Mouse (Mus musculus) ES-Bruce4 (cell line): ENCODE results near the gene Lamtor2. TPM values are rescaled to one million over a fixed set of nuclear protein-coding genes. Genes with fewer than 3 reads are reported as not detected.

ENCODE experiments used
- H3K27ac ChIP-seq: 2 replicates; pipeline ENCODE4 v1.5.1; 2012; ENCODE audit warnings: low read length, inconsistent platforms; ENCODE audit not compliant: insufficient read depth
- H3K27me3 ChIP-seq: 2 replicates; pipeline ENCODE4 v1.6.1; 2012; ENCODE audit warnings: mild to moderate bottlenecking, low read length, inconsistent platforms; ENCODE audit not compliant: control insufficient read depth, poor library complexity, insufficient read depth, severe bottlenecking
- H3K36me3 ChIP-seq: 2 replicates; pipeline ENCODE4 v1.6.1; 2012; ENCODE audit warnings: inconsistent platforms, mild to moderate bottlenecking, low read length, moderate library complexity; ENCODE audit not compliant: control insufficient read depth, poor library complexity, insufficient read depth, severe bottlenecking
- H3K4me1 ChIP-seq: one replicate; pipeline ENCODE4 v1.8.1; 2011; ENCODE audit warnings: low read length; ENCODE audit not compliant: control insufficient read depth, insufficient read depth
- H3K4me3 ChIP-seq: 2 replicates; pipeline ENCODE4 v1.5.1; 2011; ENCODE audit warnings: low read depth, mild to moderate bottlenecking, low read length
- H3K9ac ChIP-seq: 2 replicates; pipeline ENCODE4 v1.6.1; 2012; ENCODE audit warnings: low read depth, mild to moderate bottlenecking, inconsistent platforms; ENCODE audit not compliant: poor library complexity, severe bottlenecking
- H3K9me3 ChIP-seq: replicated peaks from 2 replicates; pipeline ENCODE4 v1.6.1; 2012; ENCODE audit warnings: mild to moderate bottlenecking, low read length, inconsistent platforms; ENCODE audit not compliant: control insufficient read depth, poor library complexity, insufficient read depth, severe bottlenecking
- CTCF ChIP-seq: IDR thresholded peaks from one replicate; pipeline ENCODE4 v1.8.1; 2011; ENCODE audit warnings: low read depth, low read length
- EP300 ChIP-seq: IDR thresholded peaks from 2 replicates; pipeline ENCODE4 v1.6.1; 2011; ENCODE audit warnings: low read depth, low read length; ENCODE audit not compliant: insufficient read depth
- POLR2A ChIP-seq: IDR thresholded peaks from one replicate; pipeline ENCODE4 v1.8.1; 2011; ENCODE audit warnings: low read length; ENCODE audit not compliant: insufficient read depth
- polyA plus RNA-seq: library from polyadenylated mRNA; stranded (reverse); fragments of >200 nt; gene quantifications from 2 replicates; pipeline ENCODE4 v1.2.4, GENCODE M21; 2011; ENCODE audit warnings: low read depth; ENCODE audit not compliant: missing spikeins, insufficient read depth, insufficient read length

Gene Lamtor2
- polyA plus RNA-seq, 1 experiment = 151 TPM

DNA sequence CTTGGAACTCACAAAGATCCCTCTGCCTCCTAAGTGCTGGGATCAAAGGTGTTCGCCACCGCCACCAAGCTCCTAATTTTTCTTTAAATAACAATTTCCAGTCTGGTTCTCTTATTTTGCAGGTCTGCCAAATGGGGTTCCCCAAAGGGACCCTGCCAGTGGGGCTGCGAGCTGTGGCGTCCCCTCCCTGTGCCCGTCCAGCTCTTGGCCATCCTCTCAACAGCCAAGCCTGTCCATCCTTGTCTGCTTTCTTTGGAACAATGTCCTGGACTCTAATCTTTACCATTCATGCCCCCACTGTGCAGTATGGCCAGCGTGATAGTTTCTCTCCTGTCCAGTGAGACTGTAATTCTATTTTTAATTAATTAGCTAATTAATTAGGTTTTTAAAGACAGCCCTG is 31.7 kb downstream of the Lamtor2 start:
- H3K9me3 ChIP-seq = no peaks in the 10 kb centered on the region
- TF ChIP-seq CTCF (no peak), EP300 (no peak), POLR2A (no peak)
- no peaks in the 10 kb centered on the region for H3K4me1 ChIP-seq

DNA sequence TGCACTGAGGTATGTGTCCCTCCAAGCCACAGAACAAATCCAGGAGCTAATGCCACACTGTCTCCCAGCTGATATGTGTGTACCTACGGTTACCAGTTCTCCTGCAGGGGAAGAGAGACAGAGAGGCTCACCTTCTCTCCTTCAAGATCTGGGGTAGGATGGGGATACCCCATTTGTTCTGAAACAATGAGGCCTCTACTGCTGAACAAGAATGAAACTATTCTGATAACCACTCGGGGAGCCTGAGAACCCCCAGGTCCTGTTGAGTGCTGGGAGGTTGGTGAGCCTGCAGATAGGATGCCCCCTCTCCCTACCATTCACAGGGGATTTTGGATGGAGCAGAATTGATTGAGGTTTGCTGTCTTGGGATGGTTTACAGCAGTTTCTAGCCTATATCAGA is 32.8 kb downstream of the Lamtor2 start:
- TF ChIP-seq POLR2A = no peak
- no peak for TF ChIP-seq CTCF
- no peak for TF ChIP-seq EP300
- no peaks in the 10 kb centered on the region for H3K27me3 ChIP-seq

More for the DNA sequence above, 31.7 kb downstream of the Lamtor2 start:
- no peaks in the 10 kb centered on the region for H3K27me3 ChIP-seq
- no peak overlapping the region for H3K27ac ChIP-seq
- H3K9ac ChIP-seq = no peak overlapping the region
- H3K36me3 ChIP-seq = peaks cover 18% of the 10 kb centered on the region
- H3K4me3 ChIP-seq = no peak overlapping the region

DNA sequence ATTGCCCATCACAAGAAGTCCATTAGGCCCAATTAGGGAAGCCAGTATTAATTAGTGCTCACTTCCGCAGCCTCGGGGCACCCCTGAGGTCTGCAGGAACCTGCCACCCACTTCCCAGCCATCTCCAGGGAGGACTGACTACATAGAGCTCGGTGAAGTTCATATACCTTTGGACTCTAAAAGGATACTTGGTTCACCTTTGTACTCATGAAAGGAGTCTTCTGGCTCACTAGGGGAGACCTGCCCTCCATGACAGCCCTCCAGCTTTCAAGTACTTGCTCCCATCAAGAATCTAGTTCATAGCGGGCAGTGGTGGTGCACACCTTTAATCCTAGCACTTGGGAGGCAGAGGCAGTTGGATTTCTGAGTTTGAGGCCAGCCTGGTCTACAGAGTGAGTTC is 34.5 kb downstream of the Lamtor2 start:
- Histone ChIP-seq H3K9ac (no peak overlapping the region), H3K4me1 (peaks cover 16% of the 10 kb centered on the region), H3K4me3 (no peak overlapping the region), H3K9me3 (no peaks in the 10 kb centered on the region), H3K27me3 (no peaks in the 10 kb centered on the region), H3K36me3 (no peaks in the 10 kb centered on the region), H3K27ac (no peak overlapping the region)
- TF ChIP-seq EP300 (no peak), CTCF (no peak), POLR2A (no peak)

More for the DNA sequence above, 32.8 kb downstream of the Lamtor2 start:
- H3K4me1 ChIP-seq = peaks cover 7% of the 10 kb centered on the region
- no peaks in the 10 kb centered on the region for H3K9me3 ChIP-seq
- no peak overlapping the region for H3K9ac ChIP-seq
- H3K36me3 ChIP-seq = peaks cover 12% of the 10 kb centered on the region
- no peak overlapping the region for H3K4me3 ChIP-seq
- H3K27ac ChIP-seq = no peak overlapping the region

DNA sequence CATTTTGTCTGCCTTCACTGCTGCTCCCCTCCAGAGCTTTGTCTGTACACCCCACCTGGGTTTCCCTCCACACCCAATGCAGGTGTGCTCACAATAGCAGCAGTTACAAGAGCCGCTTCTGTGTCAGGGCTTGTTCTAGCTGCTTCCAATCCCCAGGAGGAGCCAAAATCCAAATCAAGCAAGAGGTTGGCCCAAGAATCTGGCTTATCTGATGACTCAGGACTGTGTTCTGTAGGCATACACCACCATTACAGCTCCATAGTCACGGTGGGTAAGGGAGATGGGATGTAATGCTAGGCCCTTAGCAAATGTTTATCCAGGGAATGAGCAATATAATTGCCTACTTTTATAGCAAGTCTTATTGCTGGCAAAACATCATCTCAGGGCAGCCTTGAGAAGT is 36.5 kb downstream of the Lamtor2 start:
- no peak overlapping the region for H3K4me3 ChIP-seq
- H3K27ac ChIP-seq = no peak overlapping the region
- H3K9me3 ChIP-seq = no peaks in the 10 kb centered on the region
- no peak overlapping the region for H3K9ac ChIP-seq
- peaks cover 27% of the 10 kb centered on the region for H3K4me1 ChIP-seq
- TF ChIP-seq EP300 (no peak), POLR2A (no peak), CTCF (no peak)
- no peaks in the 10 kb centered on the region for H3K27me3 ChIP-seq
- H3K36me3 ChIP-seq = no peaks in the 10 kb centered on the region

DNA sequence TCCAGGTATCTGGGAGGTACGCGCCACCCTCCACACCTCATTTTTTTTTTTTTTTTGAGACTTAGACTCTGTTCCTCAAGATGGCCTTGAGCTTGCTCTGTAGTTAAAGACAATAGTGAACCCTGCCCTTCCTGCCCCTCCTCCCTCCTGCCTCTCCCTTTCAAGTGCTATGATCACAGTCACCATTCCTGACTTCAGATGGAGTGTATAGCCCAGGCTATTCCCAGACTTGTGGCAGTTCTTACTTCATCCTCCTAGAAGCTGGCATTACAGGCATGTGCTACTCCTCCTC is 37.8 kb downstream of the Lamtor2 start:
- H3K4me1 ChIP-seq = peaks cover 33% of the 10 kb centered on the region

DNA sequence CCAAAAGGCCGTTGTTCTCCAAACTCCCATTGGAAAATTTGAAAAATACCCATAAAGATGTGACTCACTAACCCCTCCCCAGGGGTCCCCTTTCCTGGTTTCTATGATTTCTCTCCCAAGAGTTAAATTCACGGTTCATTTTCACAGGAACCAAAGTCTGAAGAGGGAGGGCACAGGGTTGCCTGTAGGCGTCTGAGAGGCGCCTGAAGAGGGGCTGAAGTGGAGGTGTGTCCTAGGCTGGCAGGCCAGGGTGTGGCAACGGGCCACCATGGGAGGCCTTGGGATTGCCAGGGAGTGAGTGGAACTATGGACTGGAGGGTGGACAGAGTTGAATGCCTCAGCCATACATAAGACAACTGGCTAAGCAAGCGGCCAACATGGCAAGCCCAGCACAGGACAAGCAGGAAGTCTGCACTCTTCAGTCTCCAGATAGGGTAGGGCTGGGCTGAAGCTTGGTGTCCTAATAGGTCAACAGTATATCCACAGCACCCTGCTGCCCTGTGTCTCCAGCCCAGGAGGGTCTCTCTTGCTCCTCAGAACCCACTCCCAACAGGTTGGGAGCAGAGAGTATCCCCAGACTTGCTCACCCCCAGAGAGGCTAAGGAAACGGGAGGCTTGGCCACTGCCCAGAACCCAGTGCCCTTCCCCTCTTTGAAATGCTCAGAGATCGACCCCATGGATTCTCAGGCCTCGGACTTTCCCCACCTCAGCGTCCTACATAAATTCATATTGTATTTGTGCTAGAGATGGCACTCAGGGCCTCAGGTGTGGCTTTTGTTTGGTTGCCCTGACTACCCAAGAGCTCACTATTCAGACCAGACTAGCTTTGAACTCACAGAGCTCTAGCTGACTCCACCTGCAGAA is 38.4 kb downstream of the Lamtor2 start:
- TF ChIP-seq CTCF = no peak
- TF ChIP-seq POLR2A = no peak
- no peak for TF ChIP-seq EP300
- Histone ChIP-seq H3K27ac (no peak overlapping the region), H3K9ac (no peak overlapping the region), H3K9me3 (no peaks in the 10 kb centered on the region), H3K4me1 (peaks cover 33% of the 10 kb centered on the region), H3K36me3 (no peaks in the 10 kb centered on the region), H3K27me3 (no peaks in the 10 kb centered on the region), H3K4me3 (no peak overlapping the region)

More for the DNA sequence above, 37.8 kb downstream of the Lamtor2 start:
- TF ChIP-seq CTCF = no peak
- no peak for TF ChIP-seq EP300
- no peak for TF ChIP-seq POLR2A
- Histone ChIP-seq H3K9me3 (no peaks in the 10 kb centered on the region), H3K36me3 (no peaks in the 10 kb centered on the region), H3K9ac (no peak overlapping the region), H3K27me3 (no peaks in the 10 kb centered on the region), H3K4me3 (no peak overlapping the region), H3K27ac (no peak overlapping the region)
